Comparison of ENCODE assay signal across 8 mouse cellular contexts in the genomic region with DNA sequence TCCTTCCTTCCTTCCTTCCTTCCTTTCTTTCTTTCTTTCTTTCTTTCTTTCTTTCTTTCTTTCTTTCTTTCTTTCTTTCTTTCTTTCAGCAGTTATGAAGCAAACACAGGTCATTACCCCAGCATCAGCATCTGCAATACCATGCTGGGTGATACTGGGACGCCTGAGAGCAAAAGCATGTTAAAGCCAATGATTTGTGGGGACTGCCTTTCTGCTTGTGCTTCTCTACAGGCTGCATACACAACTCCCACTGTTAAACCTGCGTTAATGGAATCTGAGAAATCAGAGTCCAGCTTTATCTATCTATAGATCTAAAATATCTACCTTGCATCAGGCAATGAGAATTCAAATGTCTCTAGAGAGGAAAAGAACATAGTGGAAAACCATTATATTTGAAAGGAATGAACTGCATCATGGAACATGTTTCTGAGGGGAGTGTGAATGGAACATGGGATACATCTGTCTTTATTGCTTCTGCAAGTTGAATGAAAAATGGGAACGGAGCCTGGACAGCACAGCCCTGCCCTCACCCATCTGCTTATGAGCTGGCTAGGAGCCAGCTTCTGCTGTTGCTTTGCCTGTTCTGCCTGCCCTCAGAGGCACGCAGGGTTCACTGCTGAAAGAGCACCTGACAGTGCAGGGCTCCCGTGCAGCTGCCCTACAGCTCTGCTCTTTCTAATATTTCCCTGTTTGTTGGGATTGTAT.
A peak's percentile ranks its signal among the peaks of the same experiment; 100 is the strongest.
DNase-seq lines count a peak whose midpoint lies in the region; ATAC-seq and TF ChIP-seq lines count a peak whose summit lies in the region.

No protein-coding gene starts in this region.

- H3K4me2 ChIP-seq in kidney, embryonic 15.5 days = no peak overlapping the region
- H3K4me2 ChIP-seq in neural tube, embryonic 14.5 days (ENCODE audit: low read depth, low read length) = no peak overlapping the region
- H3K4me2 ChIP-seq in liver, postnatal 0 days (ENCODE audit: low read depth, low read length) = no peak overlapping the region

- no peak for TF ChIP-seq CTCF in cerebellum, adult 2 months (IDR thresholded peaks at IDR 0.05; ENCODE audit: borderline replicate concordance, insufficient read depth, low read depth, low read length)
- TF ChIP-seq CTCF in liver, postnatal 0 days (IDR thresholded peaks at IDR 0.05; ENCODE audit: low read depth) = no peak

- H3K4me1 ChIP-seq in cerebellum, adult 2 months (ENCODE audit: control insufficient read depth, insufficient read depth, low read length) = no peaks in the 10 kb centered on the region
- no peaks in the 10 kb centered on the region for H3K4me1 ChIP-seq in kidney, embryonic 15.5 days
- no peaks in the 10 kb centered on the region for H3K4me1 ChIP-seq in neural tube, embryonic 14.5 days (ENCODE audit: control insufficient read depth, insufficient read depth, low read length)
- H3K4me1 ChIP-seq in liver, postnatal 0 days (ENCODE audit: insufficient read depth) = no peaks in the 10 kb centered on the region

- TF ChIP-seq POLR2A in cerebellum, adult 2 months (IDR thresholded peaks at IDR 0.05; ENCODE audit: borderline replicate concordance, insufficient read depth, low read length) = no peak

- peak; percentile 82 for ATAC-seq in kidney, embryonic 15.5 days (replicated peaks; ENCODE audit: low FRiP score)
- ATAC-seq in neural tube, embryonic 14.5 days (ENCODE audit: low read depth) = peak; percentile 93
- ATAC-seq in liver, postnatal 0 days = no peak

- H3K9me3 ChIP-seq in kidney, embryonic 15.5 days (replicated peaks) = no peaks in the 10 kb centered on the region
- H3K9me3 ChIP-seq in neural tube, embryonic 14.5 days (ENCODE audit: control insufficient read depth, low read length) = no peaks in the 10 kb centered on the region
- H3K9me3 ChIP-seq in liver, postnatal 0 days (ENCODE audit: low read length) = no peaks in the 10 kb centered on the region

- no peaks in the 10 kb centered on the region for H3K36me3 ChIP-seq in kidney, embryonic 15.5 days
- no peaks in the 10 kb centered on the region for H3K36me3 ChIP-seq in neural tube, embryonic 14.5 days (ENCODE audit: control insufficient read depth, insufficient read depth, low read length)
- H3K36me3 ChIP-seq in liver, postnatal 0 days (replicated peaks; ENCODE audit: insufficient read depth, low read length) = no peaks in the 10 kb centered on the region

- H3K27me3 ChIP-seq in cerebellum, adult 2 months (ENCODE audit: control insufficient read depth, insufficient read depth, low read length) = no peaks in the 10 kb centered on the region
- H3K27me3 ChIP-seq in kidney, embryonic 15.5 days = no peaks in the 10 kb centered on the region
- H3K27me3 ChIP-seq in neural tube, embryonic 14.5 days (ENCODE audit: control insufficient read depth, insufficient read depth, low read length) = no peaks in the 10 kb centered on the region
- no peaks in the 10 kb centered on the region for H3K27me3 ChIP-seq in liver, postnatal 0 days (ENCODE audit: insufficient read depth, low read length)

- WGBS in cerebellum, adult 2 months = 11% methylated on average over 5 of the region's 5 CpGs
- WGBS in kidney, embryonic 15.5 days = 33% methylated on average over 5 of the region's 5 CpGs
- WGBS in neural tube, embryonic 14.5 days = 23% methylated on average over 5 of the region's 5 CpGs
- WGBS in liver, postnatal 0 days (ENCODE audit: insufficient replicate concordance) = 56% methylated on average over 5 of the region's 5 CpGs

- TF ChIP-seq EP300 in liver, postnatal 0 days (IDR thresholded peaks at IDR 0.05; ENCODE audit: low read depth) = no peak

- H3K4me3 ChIP-seq in cerebellum, adult 2 months (replicated peaks; ENCODE audit: insufficient read depth, low read depth, low read length) = no peak overlapping the region
- H3K4me3 ChIP-seq in kidney, embryonic 15.5 days (replicated peaks) = no peak overlapping the region
- no peak overlapping the region for H3K4me3 ChIP-seq in neural tube, embryonic 14.5 days (ENCODE audit: low read depth, low read length)
- no peak overlapping the region for H3K4me3 ChIP-seq in liver, postnatal 0 days (ENCODE audit: low read depth, low read length)

- DNase-seq in cerebellum, adult 2 months = peak; percentile 16 to 44
- DNase-seq in cerebellum, adult 11 months = no peak
- DNase-seq in ovary, postnatal 36 days (ENCODE audit: low spot score) = peak; percentile 5
- no peak for DNase-seq in ovary, postnatal 10 days (ENCODE audit: low spot score)
- no peak for DNase-seq in liver, postnatal 0 days
- no peak for DNase-seq in heart, adult 9 months (ENCODE audit: low spot score in 2 of 2)

- no peak overlapping the region for H3K27ac ChIP-seq in cerebellum, adult 2 months (ENCODE audit: insufficient read depth, low read length)
- H3K27ac ChIP-seq in kidney, embryonic 15.5 days = no peak overlapping the region
- H3K27ac ChIP-seq in neural tube, embryonic 14.5 days (ENCODE audit: low read depth, low read length) = no peak overlapping the region
- H3K27ac ChIP-seq in liver, postnatal 0 days (ENCODE audit: low read depth) = no peak overlapping the region

- H3K9ac ChIP-seq in kidney, embryonic 15.5 days = no peak overlapping the region
- H3K9ac ChIP-seq in neural tube, embryonic 14.5 days (replicated peaks; ENCODE audit: low read depth, low read length) = no peak overlapping the region
- H3K9ac ChIP-seq in liver, postnatal 0 days (replicated peaks) = no peak overlapping the region

Comparison
In these comparisons a context has a peak if more than half of its experiments do, and no peak if none do; other contexts are left out.
1. DNase-seq: peak in cerebellum, adult 2 months (2 of 2) and ovary, postnatal 36 days (single experiment); none in cerebellum, adult 11 months (single experiment), ovary, postnatal 10 days (single experiment), liver, postnatal 0 days (single experiment) and heart, adult 9 months (0 of 2).